Comparison of ENCODE assay signal across 27 mouse cellular contexts in genomic region chr2:174652864-174653263, GRCm38 (mm10). TPM values are rescaled to one million over a fixed set of nuclear protein-coding genes. Genes with fewer than 3 reads are reported as not detected.
DNase-seq lines count a peak whose midpoint lies in the region; ATAC-seq and TF ChIP-seq lines count a peak whose summit lies in the region.
"Had no signal": no experiment of that assay in that cellular context is flagged by ENCODE, and none has a peak within 500 bp of the region (broad histone marks: within the 10 kb centered on the region; RNA-seq: fewer than 3 reads in every experiment).

No protein-coding gene starts in this region.

- TF ChIP-seq CTCF in forebrain, postnatal 0 days (IDR thresholded peaks at IDR 0.05; ENCODE audit: low read depth) = no peak
- no peak for TF ChIP-seq CTCF in intestine, postnatal 0 days (IDR thresholded peaks at IDR 0.05; ENCODE audit: low read depth)
- no peak for TF ChIP-seq CTCF in lung, postnatal 0 days (IDR thresholded peaks at IDR 0.05)

- H3K4me1 ChIP-seq in forebrain, embryonic 11.5 days (replicated peaks; ENCODE audit: control insufficient read depth, insufficient read depth, low read length) = no peaks in the 10 kb centered on the region
- H3K4me1 ChIP-seq in forebrain, postnatal 0 days (ENCODE audit: insufficient read depth) = no peaks in the 10 kb centered on the region
- H3K4me1 ChIP-seq in intestine, embryonic 14.5 days (replicated peaks; ENCODE audit: control insufficient read depth, insufficient read depth, low read length) = no peaks in the 10 kb centered on the region
- H3K4me1 ChIP-seq in intestine, postnatal 0 days (replicated peaks; ENCODE audit: control insufficient read depth, insufficient read depth, low read length) = no peaks in the 10 kb centered on the region
- peaks cover 3% of the 10 kb centered on the region; the same call in 1 of the 2 replicates for H3K4me1 ChIP-seq in lung, postnatal 0 days (ENCODE audit: insufficient read depth, low read depth, low read length)
- H3K4me1 ChIP-seq: embryonic facial prominence, embryonic 10.5 days; embryonic facial prominence, embryonic 13.5 days; forebrain, embryonic 13.5 days; heart, embryonic 13.5 days had no signal

- TF ChIP-seq EP300 in lung, postnatal 0 days (IDR thresholded peaks at IDR 0.05) = peak; percentile 99

- ATAC-seq in forebrain, embryonic 11.5 days (replicated peaks; ENCODE audit: low FRiP score) = no peak
- ATAC-seq in forebrain, postnatal 0 days = no peak
- ATAC-seq in intestine, embryonic 14.5 days (replicated peaks; ENCODE audit: low FRiP score, low TSS enrichment, low read depth) = no peak
- ATAC-seq in intestine, postnatal 0 days = no peak
- ATAC-seq in lung, postnatal 0 days = peak; percentile 77
- ATAC-seq: activated CD4-positive, CD25-positive, alpha-beta regulatory T cell, adult 4 months; forebrain, embryonic 13.5 days; forebrain, embryonic 16.5 days; hindbrain, embryonic 16.5 days had no signal

- H3K36me3 ChIP-seq in forebrain, embryonic 11.5 days (ENCODE audit: control insufficient read depth, insufficient read depth, low read length) = no peaks in the 10 kb centered on the region
- no peaks in the 10 kb centered on the region for H3K36me3 ChIP-seq in forebrain, postnatal 0 days (ENCODE audit: insufficient read depth)
- H3K36me3 ChIP-seq in intestine, embryonic 14.5 days (ENCODE audit: control insufficient read depth, insufficient read depth, low read length) = no peaks in the 10 kb centered on the region
- H3K36me3 ChIP-seq in intestine, postnatal 0 days (ENCODE audit: control insufficient read depth, insufficient read depth) = no peaks in the 10 kb centered on the region
- no peaks in the 10 kb centered on the region for H3K36me3 ChIP-seq in lung, postnatal 0 days (ENCODE audit: insufficient read depth, low read length)
- H3K36me3 ChIP-seq: embryonic facial prominence, embryonic 10.5 days; embryonic facial prominence, embryonic 13.5 days; heart, embryonic 13.5 days; hindbrain, embryonic 10.5 days; hindbrain, embryonic 13.5 days had no signal

- no peak overlapping the region for H3K4me2 ChIP-seq in forebrain, embryonic 11.5 days (ENCODE audit: low read depth, low read length, severe bottlenecking)
- no peak overlapping the region for H3K4me2 ChIP-seq in forebrain, postnatal 0 days (ENCODE audit: low read depth)
- no peak overlapping the region for H3K4me2 ChIP-seq in intestine, embryonic 14.5 days (ENCODE audit: low read length)
- H3K4me2 ChIP-seq in intestine, postnatal 0 days (replicated peaks; ENCODE audit: low read depth) = no peak overlapping the region
- no peak overlapping the region for H3K4me2 ChIP-seq in lung, postnatal 0 days (replicated peaks; ENCODE audit: low read depth, low read length)
- H3K4me2 ChIP-seq: embryonic facial prominence, embryonic 13.5 days; forebrain, embryonic 13.5 days; heart, embryonic 13.5 days; hindbrain, embryonic 13.5 days had no signal

- H3K4me3 ChIP-seq in forebrain, embryonic 11.5 days (ENCODE audit: low read depth, low read length) = no peak overlapping the region
- no peak overlapping the region for H3K4me3 ChIP-seq in forebrain, postnatal 0 days (ENCODE audit: low read depth, low read length)
- no peak overlapping the region for H3K4me3 ChIP-seq in intestine, embryonic 14.5 days (ENCODE audit: low read depth, low read length)
- no peak overlapping the region for H3K4me3 ChIP-seq in intestine, postnatal 0 days (ENCODE audit: low read depth, low read length)
- H3K4me3 ChIP-seq in lung, postnatal 0 days (ENCODE audit: low read depth, low read length) = no peak overlapping the region
- H3K4me3 ChIP-seq: embryonic facial prominence, embryonic 10.5 days; embryonic facial prominence, embryonic 13.5 days; erythroblast, embryonic 14.5 days; forebrain, embryonic 13.5 days; gastrocnemius, adult 2 months; heart, embryonic 13.5 days; hindbrain, embryonic 10.5 days; hindbrain, embryonic 13.5 days had no signal

- 82% methylated on average over 4 of the region's 4 CpGs for WGBS in forebrain, embryonic 11.5 days
- WGBS in forebrain, postnatal 0 days = 73% methylated on average over 4 of the region's 4 CpGs
- 46% methylated on average over 4 of the region's 4 CpGs for WGBS in intestine, embryonic 14.5 days
- whole genome bisulfite sequencing in intestine, postnatal 0 days = 43% methylated on average over 4 of the region's 4 CpGs
- 31% methylated on average over 4 of the region's 4 CpGs for WGBS in lung, postnatal 0 days

- no peaks in the 10 kb centered on the region for H3K9me3 ChIP-seq in forebrain, embryonic 11.5 days (ENCODE audit: control insufficient read depth, low read length)
- H3K9me3 ChIP-seq in forebrain, postnatal 0 days (ENCODE audit: low read length) = no peaks in the 10 kb centered on the region
- no peaks in the 10 kb centered on the region for H3K9me3 ChIP-seq in intestine, embryonic 14.5 days (ENCODE audit: control insufficient read depth, low read length)
- no peaks in the 10 kb centered on the region for H3K9me3 ChIP-seq in intestine, postnatal 0 days (ENCODE audit: control insufficient read depth)
- H3K9me3 ChIP-seq in lung, postnatal 0 days (ENCODE audit: low read length) = no peaks in the 10 kb centered on the region
- H3K9me3 ChIP-seq: forebrain, embryonic 13.5 days; hindbrain, embryonic 10.5 days had no signal

- no peak overlapping the region for H3K27ac ChIP-seq in forebrain, embryonic 11.5 days (ENCODE audit: low read depth, low read length)
- H3K27ac ChIP-seq in forebrain, postnatal 0 days (ENCODE audit: low read depth, low read length) = no peak overlapping the region
- H3K27ac ChIP-seq in intestine, embryonic 14.5 days (ENCODE audit: low read depth) = no peak overlapping the region
- no peak overlapping the region for H3K27ac ChIP-seq in intestine, postnatal 0 days (ENCODE audit: low read depth, low read length)
- H3K27ac ChIP-seq in lung, postnatal 0 days (ENCODE audit: low read length) = peak overlapping the region; percentile 81
- H3K27ac ChIP-seq: embryonic facial prominence, embryonic 10.5 days; embryonic facial prominence, embryonic 13.5 days; forebrain, embryonic 13.5 days; gastrocnemius, adult 2 months; heart, embryonic 13.5 days; hindbrain, embryonic 10.5 days; hindbrain, embryonic 13.5 days had no signal

- no peak overlapping the region for H3K9ac ChIP-seq in forebrain, embryonic 11.5 days (ENCODE audit: low read length)
- no peak overlapping the region for H3K9ac ChIP-seq in forebrain, postnatal 0 days
- no peak overlapping the region for H3K9ac ChIP-seq in intestine, embryonic 14.5 days (ENCODE audit: low read length)
- no peak overlapping the region for H3K9ac ChIP-seq in intestine, postnatal 0 days (ENCODE audit: low read depth, low read length)
- H3K9ac ChIP-seq in lung, postnatal 0 days (replicated peaks; ENCODE audit: low read depth) = no peak overlapping the region
- H3K9ac ChIP-seq: embryonic facial prominence, embryonic 13.5 days; forebrain, embryonic 13.5 days; heart, embryonic 13.5 days; hindbrain, embryonic 13.5 days had no signal

- no peaks in the 10 kb centered on the region for H3K27me3 ChIP-seq in forebrain, embryonic 11.5 days (ENCODE audit: control insufficient read depth, insufficient read depth, low read length)
- H3K27me3 ChIP-seq in forebrain, postnatal 0 days (ENCODE audit: insufficient read depth, low read length) = no peaks in the 10 kb centered on the region
- H3K27me3 ChIP-seq in intestine, embryonic 14.5 days (replicated peaks; ENCODE audit: control insufficient read depth, insufficient read depth, low read length) = no peaks in the 10 kb centered on the region
- H3K27me3 ChIP-seq in intestine, postnatal 0 days (replicated peaks; ENCODE audit: control insufficient read depth, insufficient read depth, low read length) = no peaks in the 10 kb centered on the region
- H3K27me3 ChIP-seq in lung, postnatal 0 days (replicated peaks; ENCODE audit: insufficient read depth, low read length) = no peaks in the 10 kb centered on the region
- H3K27me3 ChIP-seq: embryonic facial prominence, embryonic 13.5 days; forebrain, embryonic 13.5 days; heart, embryonic 13.5 days; hindbrain, embryonic 13.5 days had no signal

- DNase-seq in forebrain, embryonic 11.5 days (ENCODE audit: low spot score) = peak; percentile 34
- no peak for DNase-seq in forebrain, postnatal 0 days
- DNase-seq in intestine, embryonic 14.5 days (ENCODE audit: low spot score) = peak; percentile 23
- DNase-seq in lung, postnatal 0 days (ENCODE audit: low spot score) = peak; percentile 83
- DNase-seq in lung, postnatal 14 days = no peak
- DNase-seq: adrenal gland, adult 8-10 months; adrenal gland, postnatal 25 days; cerebellum, adult 11-12 months; cerebellum, adult 8-10 months; cerebellum, postnatal 10 days; cerebellum, postnatal 36 days; embryo, embryonic 11 days; gastrocnemius, adult 2 months; gastrocnemius, postnatal 14 days; heart, adult 18-20 months had no signal

RNA-seq across cellular contexts. Expression of gene Zfp831, which starts 9.5 kb away (rescaled TPM):
- polyA plus RNA-seq in forebrain, embryonic 11.5 days (2014; fragmentation: Nextera tagmentation; extraction: Ambion mirVana) = not detected in 2 replicates
- under 0.01 and 0.15 TPM in 2 replicates for total RNA-seq in forebrain, postnatal 0 days (2014; rRNA removed)
- polyA plus RNA-seq in forebrain, postnatal 0 days (2015; fragmentation: Nextera tagmentation; extraction: Ambion mirVana) = 0.02 TPM in 1 of 2 replicates, not detected in the other
- not detected in 2 replicates for polyA plus RNA-seq in intestine, embryonic 14.5 days (2014; fragmentation: Nextera tagmentation; extraction: Ambion mirVana)
- polyA plus RNA-seq in intestine, postnatal 0 days (2015; fragmentation: Nextera tagmentation; extraction: Ambion mirVana) = not detected in 2 replicates
- polyA plus RNA-seq in lung, postnatal 0 days (2015; fragmentation: Nextera tagmentation; extraction: Ambion mirVana) = 0.02 TPM in 1 of 2 replicates, not detected in the other
- total RNA-seq: ES-E14; gastrocnemius, adult 2 months had no signal
- polyA plus RNA-seq: embryonic facial prominence, embryonic 10.5 days; erythroblast, embryonic 14.5 days; forebrain, embryonic 13.5 days; forebrain, embryonic 16.5 days; hindbrain, embryonic 10.5 days; hindbrain, embryonic 13.5 days; hindbrain, embryonic 16.5 days had no signal

Comparison
In these comparisons a context has a peak if more than half of its experiments do, and no peak if none do; other contexts are left out.
1. DNase-seq: peak in forebrain, embryonic 11.5 days (single experiment), intestine, embryonic 14.5 days (single experiment) and lung, postnatal 0 days (single experiment); none in forebrain, postnatal 0 days (single experiment) and lung, postnatal 14 days (single experiment).